Mouse (Mus musculus): ENCODE measurements around the gene Gm17027. TPM values are rescaled to one million over a fixed set of nuclear protein-coding genes. Genes with fewer than 3 reads are reported as not detected.

The Gm17027 gene
- not detected for total RNA-seq (2023)

GRCm38 (mm10) chr14:42162522-42162921 is at the start of gene Gm17027:
Gene Gm17027, minus strand, starts transcription at chr14:42162622.

GRCm38 (mm10) chr14:42190691-42191090 is 28.3 kb upstream of the Gm17027 start, which contains the start of gene Gm3573:
Gene Gm3573, minus strand, starts transcription at chr14:42190791.

GRCm38 (mm10) chr14:42117269-42117668 is 45.2 kb downstream of the Gm17027 start, which contains the start of gene Gm7951:
Gene Gm7951, minus strand, starts transcription at chr14:42117369.

Other genes starting within 250 kb of the Gm17027 start
- not detected for gene 1700049E17Rik1, start 237.7 kb downstream of the Gm17027 start, total RNA-seq (2023)
- gene 1700024B05Rik, start 218.6 kb downstream of the Gm17027 start, total RNA-seq (2023): not detected
- not detected for gene Gm6401, start 194.7 kb downstream of the Gm17027 start, total RNA-seq (2023)
- not detected for gene Gm3543, start 179.3 kb downstream of the Gm17027 start, total RNA-seq (2023)
- gene Gm7951, start 45.3 kb downstream of the Gm17027 start, total RNA-seq (2023): not detected
- not detected for gene Gm3573, start 28.2 kb upstream of the Gm17027 start, total RNA-seq (2023)
- not detected for gene Gm17026, start 97.4 kb upstream of the Gm17027 start, total RNA-seq (2023)
- gene Gm9611, start 134.7 kb upstream of the Gm17027 start, total RNA-seq (2023): not detected
- gene Gm7995, start 147.6 kb upstream of the Gm17027 start, total RNA-seq (2023): not detected

Measured in neutrophil, adult 59 days (primary cell).